Mouse (Mus musculus): ENCODE measurements around the gene Asdurf.

DNA sequence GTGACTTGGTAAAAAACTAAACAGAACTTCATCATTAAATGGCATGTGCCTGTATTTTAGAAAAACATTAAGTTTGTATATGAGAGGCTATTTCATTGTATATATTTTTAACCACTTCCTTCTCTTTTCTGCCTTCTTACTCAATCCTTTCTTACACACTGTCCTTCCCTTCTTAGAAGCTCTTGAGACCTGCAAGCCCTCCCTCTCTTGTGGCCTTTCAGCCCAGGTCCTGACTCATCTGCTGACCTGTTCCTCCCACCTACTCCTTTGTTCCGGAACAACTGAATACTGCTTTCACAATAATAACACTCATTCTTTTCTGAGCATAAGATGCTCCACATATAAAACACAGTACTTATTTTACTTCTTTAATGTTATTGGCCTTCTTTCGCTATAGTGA, 11.3 kb downstream of the Asdurf start:
- TF ChIP-seq CTCF (IDR thresholded peaks at IDR 0.05; ENCODE audit: low read depth) (no peak), EP300 (optimal IDR thresholded peaks at IDR 0.05) (no peak)
